Mouse (Mus musculus) adrenal gland (tissue): ENCODE measurements around the gene Auts2.

Experiments
- intact Hi-C: fragments of 180-260 bp; cut with DNase I; formaldehyde crosslinking; loops from one replicate; pipeline ENCODE4 v1.15.1; 2025

The Auts2 gene

DNA sequence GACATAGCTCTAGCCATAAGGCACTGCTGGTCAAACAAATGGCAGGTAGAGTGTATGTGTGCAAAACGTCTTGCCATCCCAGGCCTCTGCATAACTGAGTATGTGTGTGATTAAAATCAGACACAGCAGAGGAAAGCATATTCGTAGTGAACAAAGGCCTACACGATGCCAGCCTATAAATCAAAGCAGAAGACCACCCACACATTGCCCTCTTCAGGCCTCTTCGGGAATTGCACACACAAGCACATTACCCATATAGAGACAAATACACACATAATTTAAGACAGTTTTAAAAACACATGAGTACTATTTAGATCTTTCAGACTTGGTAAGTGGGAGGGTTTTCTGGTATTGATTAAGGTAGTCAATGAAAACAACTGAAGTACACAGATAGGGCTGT, 1044.3 kb downstream of the Auts2 start:
- intact Hi-C loops, result no loop called here

DNA sequence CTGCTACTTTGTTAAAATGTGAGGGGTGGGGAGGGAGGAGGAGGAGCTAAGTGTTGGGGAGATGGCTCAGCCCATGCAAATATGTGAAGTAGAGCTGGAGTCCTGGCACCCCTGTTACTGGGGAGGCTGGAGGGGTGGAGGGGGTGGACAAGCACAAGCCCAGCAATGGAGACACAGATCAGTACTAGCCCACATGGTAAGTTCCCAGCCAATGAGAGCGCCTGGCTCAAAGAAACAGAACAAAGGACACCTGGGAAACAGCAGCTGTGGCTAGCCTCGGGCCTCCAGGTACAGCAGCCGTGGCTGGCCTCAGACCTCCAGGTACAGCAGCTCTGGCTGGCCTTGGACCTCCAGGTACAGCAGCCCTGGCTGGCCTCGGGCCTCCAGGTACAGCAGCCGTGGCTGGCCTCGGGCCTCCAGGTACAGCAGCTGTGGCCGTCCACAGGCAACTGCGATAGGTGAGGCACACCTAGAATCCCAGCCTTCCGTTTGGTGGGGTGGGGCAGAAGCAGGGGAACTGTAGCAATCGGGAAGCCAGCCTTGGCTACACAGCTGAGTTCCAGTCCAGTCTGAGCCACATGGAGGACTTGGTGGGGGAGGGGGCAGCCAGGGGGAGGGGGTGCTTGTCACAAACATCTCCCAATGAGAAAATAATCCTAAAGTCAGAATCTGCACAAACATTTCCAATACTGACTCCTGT, 1046.5 kb downstream of the Auts2 start:
- intact Hi-C loops, result no loop called here

DNA sequence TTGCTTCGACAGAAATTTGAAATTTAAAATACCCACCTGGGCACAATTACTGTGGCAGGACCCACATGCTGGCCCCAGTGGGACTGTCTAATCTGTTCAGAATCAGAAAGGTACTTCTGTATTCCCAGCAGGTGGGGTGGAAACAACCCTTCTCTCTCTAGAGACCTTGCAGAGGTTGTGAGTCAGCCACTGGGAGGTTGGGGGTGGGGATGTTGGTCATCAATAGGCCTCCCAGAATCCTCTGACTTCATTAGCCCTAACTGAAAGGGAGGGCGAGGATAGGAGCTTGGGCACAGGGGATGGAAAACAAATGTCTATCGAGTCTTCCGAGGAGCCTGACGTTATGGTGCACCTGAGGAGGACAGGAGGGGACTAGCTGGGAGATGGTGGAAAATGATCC, 1048.6 kb downstream of the Auts2 start:
- intact Hi-C loops, result no loop called here

DNA sequence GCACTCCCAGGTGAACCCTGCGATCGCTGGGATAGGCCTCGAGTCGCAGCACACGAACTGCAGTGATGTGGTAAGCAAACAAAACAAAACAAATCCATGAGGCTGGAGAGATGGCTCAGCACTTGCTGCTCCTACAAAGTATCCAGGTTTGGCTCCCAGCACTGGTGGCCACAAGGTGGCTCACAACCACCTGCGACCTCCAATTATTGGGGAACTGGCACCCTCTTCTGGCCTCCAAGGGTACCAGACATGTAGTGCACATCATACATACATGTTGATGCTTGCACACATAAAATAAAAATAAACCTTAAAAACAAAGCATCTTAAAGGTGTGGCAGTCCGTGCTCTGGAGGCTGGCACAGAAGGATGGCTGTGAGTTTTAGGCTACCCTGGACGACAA, 1050.6 kb downstream of the Auts2 start:
- intact Hi-C loops, result no loop called here

DNA sequence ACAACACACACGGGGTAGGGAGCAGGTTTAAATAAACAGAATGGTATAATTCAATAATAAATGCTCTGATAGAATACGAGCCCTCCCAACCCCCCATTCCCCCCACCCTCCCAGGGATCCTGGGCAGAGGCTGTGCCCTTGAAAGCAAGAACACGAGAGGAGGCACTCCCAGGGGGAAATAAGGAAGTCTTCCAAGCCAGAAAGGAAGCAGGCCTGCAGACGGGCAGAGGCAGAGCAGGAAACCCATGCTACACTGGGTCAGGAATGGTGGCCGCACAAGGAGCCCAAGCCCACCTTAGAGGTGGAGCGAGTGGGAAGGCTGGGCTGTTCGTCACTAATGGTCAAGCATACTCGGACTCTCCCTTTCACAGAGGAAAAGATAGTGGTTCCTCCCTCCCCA, 1051.3 kb downstream of the Auts2 start:
- intact Hi-C loops, result no loop called here

DNA sequence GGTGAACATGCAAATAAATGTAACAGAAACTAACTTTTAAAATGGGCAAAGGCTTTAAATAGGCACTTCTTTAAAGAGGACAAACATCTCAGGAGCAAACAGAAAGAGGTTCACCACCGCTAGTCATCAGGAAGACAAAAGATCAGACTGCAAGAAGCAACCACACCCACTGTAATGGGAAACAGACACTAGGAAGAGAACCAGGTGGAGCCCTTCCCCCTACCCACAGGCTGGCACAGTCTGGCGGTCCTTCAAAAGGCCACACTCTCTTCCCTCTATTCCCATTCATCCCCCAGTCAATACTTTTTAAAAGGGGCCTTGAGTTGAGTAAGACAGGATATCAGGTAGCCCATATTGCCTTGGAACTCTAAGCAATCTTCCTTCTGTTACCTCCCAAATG, 1052.3 kb downstream of the Auts2 start:
- intact Hi-C loops, result no loop called here

DNA sequence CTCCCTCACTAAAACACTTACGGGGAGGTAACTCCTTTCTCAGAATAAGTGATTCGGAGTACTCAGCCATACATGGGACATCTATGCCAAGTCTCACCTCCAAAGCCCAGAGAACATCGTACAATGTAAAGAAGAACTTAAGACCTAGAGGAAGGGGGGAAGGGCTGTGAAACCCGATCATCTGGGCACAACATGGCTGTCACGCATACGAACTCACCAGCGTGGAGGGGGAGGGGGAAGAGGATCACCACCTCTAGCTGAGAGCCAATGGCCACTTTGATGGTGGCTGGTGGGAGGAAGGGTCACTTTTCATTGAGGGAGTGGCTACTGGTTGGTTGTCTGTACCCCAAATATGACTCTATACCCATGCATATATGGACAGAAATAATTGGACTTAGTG, 1053.3 kb downstream of the Auts2 start:
- intact Hi-C loops, result no loop called here

DNA sequence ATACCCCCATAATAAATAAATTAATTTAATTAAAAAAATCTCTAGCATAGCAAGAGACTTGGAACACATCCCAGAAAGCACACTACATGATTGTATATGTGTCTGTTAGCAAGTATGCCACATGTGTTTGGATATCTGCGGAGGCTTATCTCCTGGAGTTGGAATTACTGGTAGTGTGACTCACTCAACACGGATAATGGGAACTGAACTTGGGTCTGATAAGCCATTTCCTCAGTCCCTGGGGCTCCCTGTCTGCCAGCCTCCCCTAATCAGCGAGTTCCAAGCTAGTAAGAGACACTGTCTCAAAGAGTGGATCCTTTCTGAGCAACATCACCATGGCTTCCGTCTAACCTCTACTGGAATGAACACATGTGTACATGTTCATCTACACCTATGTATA, 1056.6 kb downstream of the Auts2 start:
- intact Hi-C loops, result no loop called here

DNA sequence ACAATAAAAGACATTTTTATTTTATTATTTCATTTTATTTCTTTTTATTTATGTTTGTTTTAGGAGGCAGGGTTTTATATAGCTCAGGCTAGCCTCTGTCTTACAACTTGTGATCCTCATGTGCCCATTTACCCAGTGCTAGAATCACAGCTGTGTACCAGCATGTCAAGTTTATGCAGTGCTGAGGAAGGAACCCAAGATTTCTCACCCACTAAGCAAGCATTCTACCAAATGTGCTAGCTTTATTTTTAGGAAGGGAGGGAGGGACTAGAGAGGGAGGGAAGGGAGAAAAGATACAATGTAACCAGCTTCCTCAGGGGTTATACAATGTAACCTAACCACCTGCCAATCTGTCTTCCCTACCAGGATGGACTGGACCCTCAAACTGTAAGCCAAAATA, 1067.9 kb downstream of the Auts2 start:
- intact Hi-C loops, result no loop called here

DNA sequence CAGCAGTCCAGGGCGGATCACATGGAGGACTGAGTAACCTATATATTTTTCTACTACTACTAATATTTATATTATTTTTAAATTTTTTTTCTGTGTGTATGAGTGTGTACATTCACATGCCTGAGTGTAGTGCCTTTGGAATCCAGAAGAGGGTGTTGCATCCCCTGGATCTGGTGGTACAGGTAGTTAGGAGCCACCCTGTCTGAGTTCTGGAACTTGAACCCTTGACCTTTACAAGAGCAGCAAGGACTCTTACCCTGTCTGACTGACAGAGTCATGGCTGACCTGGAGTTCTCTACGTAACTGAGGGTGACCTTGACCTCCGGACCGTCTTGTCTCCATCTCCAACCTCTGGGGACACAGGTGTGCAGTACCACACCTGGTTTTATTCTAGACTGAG, 1074.5 kb downstream of the Auts2 start:
- intact Hi-C loops, result no loop called here

DNA sequence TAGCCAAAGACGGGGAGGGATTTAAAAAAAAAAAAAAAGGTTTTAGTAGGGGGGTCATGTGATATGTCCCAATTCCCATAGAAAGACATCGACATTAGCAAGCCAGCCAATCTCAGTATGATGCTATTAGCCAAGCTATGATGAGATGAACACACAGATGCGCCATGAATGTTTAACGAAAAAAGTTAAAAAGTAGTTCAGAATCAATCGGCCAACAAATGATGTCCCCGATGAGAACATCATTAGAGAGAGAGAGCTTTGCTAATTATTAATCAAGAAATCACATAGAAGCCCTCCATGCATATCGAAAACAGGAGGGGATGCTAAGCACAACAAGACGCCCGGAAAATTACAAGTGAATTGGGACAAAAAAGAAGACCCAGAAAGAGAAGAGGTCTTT, 1077.0 kb downstream of the Auts2 start:
- intact Hi-C loops, result no loop called here

DNA sequence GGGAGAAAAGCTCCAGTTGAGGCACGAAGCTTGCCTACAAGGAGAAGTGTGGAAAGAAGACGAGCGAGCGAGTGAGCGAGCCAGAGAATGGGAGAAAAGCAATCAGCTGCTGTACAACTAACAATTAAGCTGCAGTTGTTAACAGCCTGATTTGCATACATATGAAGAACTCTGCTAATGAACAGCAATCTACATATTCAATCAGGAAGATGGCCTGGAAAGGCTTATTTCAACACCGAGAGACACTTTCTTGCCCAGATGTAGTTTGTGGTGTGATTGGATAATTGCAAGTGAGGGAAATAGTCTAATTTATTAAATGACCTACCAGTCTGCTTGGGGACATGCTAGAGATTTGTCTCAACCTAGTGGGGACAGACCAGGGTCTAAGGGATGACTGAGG, 1079.7 kb downstream of the Auts2 start:
- intact Hi-C loops, result no loop called here

DNA sequence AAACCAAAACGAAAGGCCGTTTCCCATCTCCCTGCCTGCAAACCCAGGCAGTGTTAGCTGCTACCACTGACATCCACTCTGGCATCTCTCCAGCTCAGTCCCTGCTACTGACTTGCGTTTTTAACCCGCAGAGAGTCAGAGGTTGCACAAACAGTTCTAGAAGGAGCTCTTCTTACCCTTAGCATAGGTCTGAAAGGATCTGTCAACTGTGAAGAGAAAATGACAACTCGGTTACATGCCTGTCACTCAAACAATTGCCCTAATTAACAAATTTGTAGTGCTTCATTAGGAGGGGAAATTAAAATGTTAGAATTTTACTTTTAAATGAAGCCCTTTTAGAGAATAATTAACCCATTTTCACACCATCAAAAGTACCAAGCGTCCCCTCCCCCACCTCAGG, 1083.2 kb downstream of the Auts2 start:
- intact Hi-C loops, result no loop called here

DNA sequence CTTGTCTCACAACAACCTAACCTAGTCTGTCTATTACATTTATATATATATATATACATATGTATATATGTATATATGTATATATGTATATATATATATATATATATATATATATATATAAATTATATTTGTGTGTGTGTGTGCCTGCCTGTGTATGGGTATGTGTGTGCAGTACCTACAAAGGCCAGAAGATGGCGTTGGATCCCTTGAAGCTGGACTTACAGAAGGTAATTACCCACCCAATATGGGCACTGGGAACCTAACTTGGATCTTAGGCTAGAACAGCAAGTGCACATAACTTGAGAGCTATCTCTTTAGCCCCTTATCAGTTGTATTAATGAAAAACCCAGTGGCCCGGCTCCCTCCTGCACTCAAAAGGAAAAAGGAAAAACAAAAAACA, 1083.6 kb downstream of the Auts2 start:
- intact Hi-C loops, result no loop called here

DNA sequence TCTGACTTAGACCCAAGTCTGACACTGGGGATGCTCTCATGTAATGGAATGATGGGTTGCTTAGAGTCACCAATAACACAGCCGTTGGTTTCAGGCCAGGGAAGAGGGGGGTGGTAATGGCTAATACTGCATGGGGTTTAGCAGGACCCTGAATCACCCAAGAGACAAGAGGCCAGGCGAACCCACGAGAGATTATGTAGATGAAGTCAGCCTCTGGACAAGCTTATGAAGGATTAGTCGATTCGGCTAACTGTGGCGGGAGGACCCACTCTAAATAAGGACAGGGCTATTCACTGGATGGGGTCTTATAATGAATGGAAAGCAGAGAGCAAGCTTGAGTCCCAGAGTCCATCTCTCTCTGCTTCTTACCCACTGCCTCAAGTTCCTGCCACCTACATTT, 1084.4 kb downstream of the Auts2 start:
- intact Hi-C loops, result no loop called here

DNA sequence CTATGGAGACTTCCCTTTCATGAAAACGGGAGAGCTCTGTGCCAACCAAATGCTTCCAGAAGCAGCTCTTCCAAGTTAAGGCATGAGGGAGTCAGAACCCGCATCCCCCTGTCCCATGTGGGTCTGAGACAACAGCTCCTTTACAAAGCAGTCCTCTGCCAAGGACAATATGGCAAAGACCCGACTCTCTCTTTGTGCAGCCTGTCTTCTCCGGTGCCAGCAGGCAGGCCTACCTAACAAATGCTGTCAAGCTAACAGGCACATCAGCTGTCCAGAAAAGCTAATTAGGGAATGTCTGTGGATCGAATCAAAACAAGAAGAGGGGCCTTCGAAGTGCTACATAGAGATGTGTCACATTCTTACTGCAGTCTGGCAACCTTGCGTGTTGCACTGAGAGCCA, 1085.1 kb downstream of the Auts2 start:
- intact Hi-C loops, result no loop called here

DNA sequence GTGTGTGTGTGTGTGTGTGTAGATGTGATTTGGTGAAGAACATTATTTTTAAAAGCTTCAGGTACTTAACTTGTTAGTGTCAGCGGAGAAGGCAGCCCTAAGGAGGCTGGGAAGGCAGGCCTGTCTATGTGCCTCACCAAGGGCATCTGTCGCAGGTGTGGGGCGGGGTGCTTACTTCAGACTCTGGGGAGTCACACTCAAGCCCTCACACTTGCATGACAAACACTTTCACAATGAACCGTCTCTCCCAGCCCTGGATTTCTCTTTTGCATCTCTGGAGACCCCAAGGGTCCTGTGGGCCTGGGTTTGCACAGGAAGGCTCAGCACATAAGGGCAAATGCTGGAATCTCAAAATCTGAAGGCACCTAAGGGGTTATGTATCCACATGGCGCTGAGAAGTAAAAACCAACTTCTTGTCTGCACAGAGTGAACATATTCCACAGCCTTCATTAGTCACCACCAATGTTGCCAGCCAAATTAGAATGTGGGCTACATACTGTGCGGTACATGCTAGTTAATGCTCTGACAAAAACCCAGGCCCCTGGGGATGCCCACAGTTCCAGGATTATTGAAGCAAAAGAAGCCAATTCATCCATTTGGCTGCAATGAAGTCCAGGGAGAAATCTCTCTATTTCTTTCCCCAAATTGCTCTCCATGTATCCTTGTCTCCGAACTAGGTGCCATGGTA, 1093.8 kb downstream of the Auts2 start:
- intact Hi-C loops, result no loop called here

DNA sequence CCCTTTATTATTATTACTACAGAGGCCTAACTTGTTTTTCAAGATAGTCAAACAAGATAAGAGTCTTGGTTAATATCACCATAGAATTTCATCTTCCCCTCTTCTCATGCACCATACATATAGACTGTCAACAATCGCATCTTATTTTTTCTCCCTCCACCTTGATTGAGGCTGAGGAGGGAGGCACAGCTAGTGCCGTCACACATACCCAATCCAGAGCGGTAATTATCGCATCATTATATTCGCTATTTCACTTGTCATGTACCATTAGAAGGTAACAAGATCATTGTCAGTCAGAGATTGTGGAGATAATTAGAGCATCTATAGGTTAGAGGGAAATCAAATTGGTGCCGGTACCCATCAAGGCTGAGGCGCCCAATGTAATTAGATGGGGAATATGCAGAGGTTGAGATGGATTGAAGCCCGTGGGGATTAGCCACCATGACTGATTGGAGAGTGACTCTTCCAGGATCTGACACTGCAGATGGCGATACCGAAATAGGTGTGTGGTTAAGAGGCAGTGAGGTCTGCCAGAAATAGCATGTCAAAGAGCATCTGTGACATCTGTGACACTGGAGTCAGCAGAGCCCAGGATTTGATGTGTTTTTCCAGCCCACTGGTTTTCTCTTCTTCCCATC, 1107.8 kb downstream of the Auts2 start:
- intact Hi-C loops, result no loop called here

DNA sequence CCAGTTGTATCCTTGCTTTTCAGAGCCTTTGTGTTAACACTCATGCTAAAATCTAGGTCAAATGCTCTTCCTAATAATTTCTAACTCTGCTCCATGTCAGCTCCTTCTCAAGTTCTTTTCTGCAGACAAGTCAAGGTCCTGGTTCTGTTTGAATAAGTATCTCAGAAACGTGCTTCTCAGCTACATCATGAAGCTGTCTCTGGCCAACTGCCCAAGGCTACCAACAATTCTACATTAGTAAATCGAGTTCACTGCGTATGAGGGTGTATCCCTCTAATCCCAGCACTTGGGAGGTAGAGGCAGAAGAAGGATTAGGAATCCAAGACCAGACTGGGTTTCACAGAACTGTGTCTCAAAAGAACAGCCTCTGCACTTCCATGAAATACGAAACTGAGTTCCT, 1109.9 kb downstream of the Auts2 start:
- intact Hi-C loops, result no loop called here

DNA sequence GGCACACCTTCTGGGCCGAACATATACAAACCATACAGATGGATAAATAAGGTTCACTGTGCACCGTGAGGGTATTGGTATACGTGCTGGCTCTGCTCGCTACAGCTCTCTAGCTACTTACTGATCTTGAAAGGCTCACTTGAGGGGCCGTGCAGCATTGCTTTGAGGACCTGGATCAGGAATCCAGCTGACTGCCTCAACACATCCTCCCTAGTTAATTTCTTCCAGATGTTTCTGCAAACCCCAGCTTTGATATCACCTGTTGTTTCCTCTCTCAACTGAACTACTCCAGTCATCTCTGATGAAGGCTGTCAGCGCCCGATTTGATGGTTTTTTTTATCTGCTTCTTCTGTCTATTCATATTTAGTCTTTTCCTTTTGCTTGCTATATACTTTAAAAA, 1111.2 kb downstream of the Auts2 start:
- intact Hi-C loops, result loop anchor here (2.0 kb wide), 1 partner anchor 569 kb away; no protein-coding TSS in a partner anchor

DNA sequence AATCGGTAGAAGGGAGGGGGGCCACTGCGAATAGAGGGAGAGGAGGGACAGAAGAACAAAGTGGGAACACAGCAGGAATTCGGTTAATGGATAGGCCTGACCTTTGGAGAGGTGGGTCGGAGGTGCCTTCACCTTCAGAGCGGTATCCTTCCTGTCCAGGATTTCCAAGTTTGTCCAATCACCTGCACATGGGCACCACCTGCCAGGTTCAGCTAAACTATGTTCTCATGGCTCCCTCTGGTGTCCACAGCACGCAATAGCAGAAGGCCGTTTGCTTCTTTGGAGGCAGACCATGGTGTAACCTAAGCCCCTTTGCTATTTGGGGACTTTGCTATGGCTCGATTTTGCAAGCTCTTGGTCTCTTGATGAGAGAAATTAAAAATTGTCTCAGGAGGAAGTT, 1113.0 kb downstream of the Auts2 start:
- intact Hi-C loops, result loop anchor here (2.0 kb wide), 1 partner anchor 567 kb away; no protein-coding TSS in a partner anchor

DNA sequence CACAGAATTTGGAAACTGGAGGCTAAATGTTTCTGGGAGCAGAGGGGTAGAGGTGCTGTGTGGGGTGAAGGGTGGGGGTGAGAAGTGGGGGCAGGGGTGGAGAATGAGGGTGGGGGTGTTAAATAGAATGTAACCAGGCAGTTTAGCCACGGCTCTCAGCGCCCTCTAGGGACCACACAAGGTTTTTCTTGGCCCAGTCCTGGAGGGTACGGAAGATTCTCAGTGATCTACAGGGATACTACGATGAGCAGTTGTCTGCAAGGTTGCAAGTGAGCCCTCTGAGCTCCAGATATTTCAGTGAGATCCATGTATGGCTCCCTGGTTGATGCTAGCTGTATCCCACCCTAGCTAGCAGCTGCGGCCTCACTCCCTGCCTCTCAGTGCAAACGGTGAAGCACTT, 1113.6 kb downstream of the Auts2 start:
- intact Hi-C loops, result loop anchor here (10.0 kb wide), 1 partner anchor 125 kb away; the partner anchor contains the start of gene Galnt17
